Mouse (Mus musculus): ENCODE measurements around the gene Camta1.

GRCm38 (mm10) chr4:151041506-151041905 is 820.2 kb downstream of the Camta1 start:
- TF ChIP-seq CTCF (IDR thresholded peaks at IDR 0.05; ENCODE audit: low read depth): no peak
- no peak for TF ChIP-seq EP300 (IDR thresholded peaks at IDR 0.05; ENCODE audit: low read depth)
